Mouse (Mus musculus): ENCODE measurements around the gene Meox1.
A peak's percentile ranks its signal among the peaks of the same experiment; 100 is the strongest.

The Meox1 gene

GRCm38 (mm10) chr11:101901309-101901708, 7.1 kb upstream of the Meox1 start:
- DNase-seq (ENCODE audit: extremely low read depth, insufficient read length, low spot score) = no peak

- no peak for DNase-seq (ENCODE audit: extremely low read depth, insufficient read length, low spot score)
Observed at GRCm38 (mm10) chr11:101898328-101898727, 4.2 kb upstream of the Meox1 start.

- no peak for DNase-seq (ENCODE audit: extremely low read depth, insufficient read length, low spot score)
Observed at GRCm38 (mm10) chr11:101896546-101897361, 2.6 kb upstream of the Meox1 start.

GRCm38 (mm10) chr11:101893560-101893959, 614 bp downstream of the Meox1 start:
- DNase-seq (ENCODE audit: extremely low read depth, insufficient read length, low spot score) = no peak

- no peak for DNase-seq (ENCODE audit: extremely low read depth, insufficient read length, low spot score)
Observed at GRCm38 (mm10) chr11:101891451-101891850, 2.7 kb downstream of the Meox1 start.

- no peak for DNase-seq (ENCODE audit: extremely low read depth, insufficient read length, low spot score)
Observed at GRCm38 (mm10) chr11:101889781-101890180, 4.4 kb downstream of the Meox1 start.

GRCm38 (mm10) chr11:101888820-101889219, 5.4 kb downstream of the Meox1 start:
- DNase-seq (ENCODE audit: extremely low read depth, insufficient read length, low spot score) = no peak

- no peak for DNase-seq (ENCODE audit: extremely low read depth, insufficient read length, low spot score)
Observed at GRCm38 (mm10) chr11:101886436-101886835, 7.7 kb downstream of the Meox1 start.

GRCm38 (mm10) chr11:101885881-101886319, 8.3 kb downstream of the Meox1 start:
- no peak for DNase-seq (ENCODE audit: extremely low read depth, insufficient read length, low spot score)

GRCm38 (mm10) chr11:101885232-101885631, 8.9 kb downstream of the Meox1 start:
- no peak for DNase-seq (ENCODE audit: extremely low read depth, insufficient read length, low spot score)

GRCm38 (mm10) chr11:101883911-101884310, 10.3 kb downstream of the Meox1 start:
- DNase-seq (ENCODE audit: extremely low read depth, insufficient read length, low spot score) = no peak

- DNase-seq (ENCODE audit: extremely low read depth, insufficient read length, low spot score) = no peak
Observed at GRCm38 (mm10) chr11:101882500-101883290, 11.5 kb downstream of the Meox1 start.

GRCm38 (mm10) chr11:101881604-101882071, 12.5 kb downstream of the Meox1 start:
- no peak for DNase-seq (ENCODE audit: extremely low read depth, insufficient read length, low spot score)

- no peak for DNase-seq (ENCODE audit: extremely low read depth, insufficient read length, low spot score)
Observed at GRCm38 (mm10) chr11:101881185-101881584, 13.0 kb downstream of the Meox1 start.

GRCm38 (mm10) chr11:101879672-101880071, 14.5 kb downstream of the Meox1 start:
- no peak for DNase-seq (ENCODE audit: extremely low read depth, insufficient read length, low spot score)

GRCm38 (mm10) chr11:101878696-101879095, 15.5 kb downstream of the Meox1 start:
- DNase-seq (ENCODE audit: extremely low read depth, insufficient read length, low spot score) = no peak

- no peak for DNase-seq (ENCODE audit: extremely low read depth, insufficient read length, low spot score)
Observed at GRCm38 (mm10) chr11:101874978-101875377, 19.2 kb downstream of the Meox1 start.

GRCm38 (mm10) chr11:101873909-101874308, 20.3 kb downstream of the Meox1 start:
- DNase-seq (ENCODE audit: extremely low read depth, insufficient read length, low spot score) = no peak

GRCm38 (mm10) chr11:101871435-101871834, 22.7 kb downstream of the Meox1 start:
- no peak for DNase-seq (ENCODE audit: extremely low read depth, insufficient read length, low spot score)

- DNase-seq (ENCODE audit: extremely low read depth, insufficient read length, low spot score) = peak; percentile 42
Observed at GRCm38 (mm10) chr11:101870067-101870765, 24.0 kb downstream of the Meox1 start.

GRCm38 (mm10) chr11:101867513-101868052, 26.6 kb downstream of the Meox1 start:
- DNase-seq (ENCODE audit: extremely low read depth, insufficient read length, low spot score) = no peak
